Mouse (Mus musculus): ENCODE results near the gene Ankub1. TPM values are rescaled to one million over a fixed set of nuclear protein-coding genes. Genes with fewer than 3 reads are reported as not detected.
A peak's percentile ranks its signal among the peaks of the same experiment; 100 is the strongest.

Gene Ankub1
- polyA plus RNA-seq, 1 experiment: not detected

- no peaks in the 10 kb centered on the region for H3K36me3 ChIP-seq (replicated peaks; ENCODE audit: low read length)
- peak overlapping the region; percentile 31 for H3K4me3 ChIP-seq (replicated peaks)
- H3K9me3 ChIP-seq: peaks cover 20% of the 10 kb centered on the region
- TF ChIP-seq FLI1 (IDR thresholded peaks at IDR 0.05; ENCODE audit: low read length): no peak
- no peak for TF ChIP-seq GATA1 (IDR thresholded peaks at IDR 0.05; ENCODE audit: borderline replicate concordance, low read length)
- no peaks in the 10 kb centered on the region for H3K27me3 ChIP-seq (replicated peaks)
- no peaks in the 10 kb centered on the region for H3K4me1 ChIP-seq
Measured at GRCm38 (mm10) chr3:57677786-57678185, 14.8 kb downstream of the Ankub1 start.

- H3K4me3 ChIP-seq (replicated peaks): no peak overlapping the region
- peaks cover 2% of the 10 kb centered on the region for H3K27me3 ChIP-seq (replicated peaks)
- H3K36me3 ChIP-seq (replicated peaks; ENCODE audit: low read length): no peaks in the 10 kb centered on the region
- no peak for TF ChIP-seq GATA1 (IDR thresholded peaks at IDR 0.05; ENCODE audit: borderline replicate concordance, low read length)
- TF ChIP-seq FLI1 (IDR thresholded peaks at IDR 0.05; ENCODE audit: low read length): no peak
- no peaks in the 10 kb centered on the region for H3K4me1 ChIP-seq
- H3K9me3 ChIP-seq: peaks cover 14% of the 10 kb centered on the region
Measured at GRCm38 (mm10) chr3:57674075-57674474, 18.5 kb downstream of the Ankub1 start.

GRCm38 (mm10) chr3:57673586-57673985, 19.0 kb downstream of the Ankub1 start:
- TF ChIP-seq GATA1 (IDR thresholded peaks at IDR 0.05; ENCODE audit: borderline replicate concordance, low read length): no peak
- no peak for TF ChIP-seq FLI1 (IDR thresholded peaks at IDR 0.05; ENCODE audit: low read length)

GRCm38 (mm10) chr3:57667054-57667723, 25.4 kb downstream of the Ankub1 start:
- peak overlapping the region; percentile 53 for H3K4me3 ChIP-seq (replicated peaks)

More at GRCm38 (mm10) chr3:57673586-57673985, 19.0 kb downstream of the Ankub1 start:
- H3K4me1 ChIP-seq: no peaks in the 10 kb centered on the region
- no peak overlapping the region for H3K4me3 ChIP-seq (replicated peaks)
- peaks cover 14% of the 10 kb centered on the region for H3K9me3 ChIP-seq
- no peaks in the 10 kb centered on the region for H3K36me3 ChIP-seq (replicated peaks; ENCODE audit: low read length)
- peaks cover 2% of the 10 kb centered on the region for H3K27me3 ChIP-seq (replicated peaks)

GRCm38 (mm10) chr3:57665880-57666279, 26.7 kb downstream of the Ankub1 start:
- no peak for TF ChIP-seq GATA1 (IDR thresholded peaks at IDR 0.05; ENCODE audit: borderline replicate concordance, low read length)
- no peak for TF ChIP-seq FLI1 (IDR thresholded peaks at IDR 0.05; ENCODE audit: low read length)
- Histone ChIP-seq H3K9me3 (no peaks in the 10 kb centered on the region), H3K36me3 (replicated peaks; ENCODE audit: low read length) (no peaks in the 10 kb centered on the region), H3K27me3 (replicated peaks) (peaks cover 2% of the 10 kb centered on the region), H3K4me3 (replicated peaks) (no peak overlapping the region), H3K4me1 (peaks cover 4% of the 10 kb centered on the region; the same call in 1 of the 2 replicates)

More at GRCm38 (mm10) chr3:57667054-57667723, 25.4 kb downstream of the Ankub1 start:
- Histone ChIP-seq H3K4me1 (peaks cover 4% of the 10 kb centered on the region; the same call in 1 of the 2 replicates), H3K27me3 (replicated peaks) (peaks cover 2% of the 10 kb centered on the region), H3K9me3 (no peaks in the 10 kb centered on the region), H3K36me3 (replicated peaks; ENCODE audit: low read length) (no peaks in the 10 kb centered on the region)
- TF ChIP-seq GATA1 (IDR thresholded peaks at IDR 0.05; ENCODE audit: borderline replicate concordance, low read length) (no peak), FLI1 (IDR thresholded peaks at IDR 0.05; ENCODE audit: low read length) (no peak)

- H3K9me3 ChIP-seq: no peaks in the 10 kb centered on the region
- no peak for TF ChIP-seq FLI1 (IDR thresholded peaks at IDR 0.05; ENCODE audit: low read length)
- TF ChIP-seq GATA1 (IDR thresholded peaks at IDR 0.05; ENCODE audit: borderline replicate concordance, low read length): no peak
- no peak overlapping the region for H3K4me3 ChIP-seq (replicated peaks)
- peaks cover 4% of the 10 kb centered on the region; the same call in 1 of the 2 replicates for H3K4me1 ChIP-seq
- H3K36me3 ChIP-seq (replicated peaks; ENCODE audit: low read length): no peaks in the 10 kb centered on the region
- no peaks in the 10 kb centered on the region for H3K27me3 ChIP-seq (replicated peaks)
Measured at GRCm38 (mm10) chr3:57664682-57665081, 27.9 kb downstream of the Ankub1 start.

GRCm38 (mm10) chr3:57663731-57664130, 28.9 kb downstream of the Ankub1 start:
- Histone ChIP-seq H3K9me3 (no peaks in the 10 kb centered on the region), H3K4me3 (replicated peaks) (peak overlapping the region; percentile 38), H3K27me3 (replicated peaks) (no peaks in the 10 kb centered on the region), H3K36me3 (replicated peaks; ENCODE audit: low read length) (no peaks in the 10 kb centered on the region), H3K4me1 (peaks cover 4% of the 10 kb centered on the region; the same call in 1 of the 2 replicates)
- TF ChIP-seq GATA1 (IDR thresholded peaks at IDR 0.05; ENCODE audit: borderline replicate concordance, low read length) (no peak), FLI1 (IDR thresholded peaks at IDR 0.05; ENCODE audit: low read length) (no peak)

- TF ChIP-seq GATA1 (IDR thresholded peaks at IDR 0.05; ENCODE audit: borderline replicate concordance, low read length) (no peak), FLI1 (IDR thresholded peaks at IDR 0.05; ENCODE audit: low read length) (no peak)
- no peak overlapping the region for H3K4me3 ChIP-seq (replicated peaks)
- H3K4me1 ChIP-seq: no peaks in the 10 kb centered on the region
- H3K36me3 ChIP-seq (replicated peaks; ENCODE audit: low read length): no peaks in the 10 kb centered on the region
- H3K9me3 ChIP-seq: no peaks in the 10 kb centered on the region
- no peaks in the 10 kb centered on the region for H3K27me3 ChIP-seq (replicated peaks)
Measured at GRCm38 (mm10) chr3:57658608-57659007, 34.0 kb downstream of the Ankub1 start.

GRCm38 (mm10) chr3:57653646-57654045, 39.0 kb downstream of the Ankub1 start:
- no peak overlapping the region for H3K4me3 ChIP-seq (replicated peaks)
- H3K9me3 ChIP-seq: no peaks in the 10 kb centered on the region
- no peaks in the 10 kb centered on the region for H3K27me3 ChIP-seq (replicated peaks)
- H3K4me1 ChIP-seq: peaks cover 4% of the 10 kb centered on the region; the same call in 1 of the 2 replicates
- TF ChIP-seq GATA1 (IDR thresholded peaks at IDR 0.05; ENCODE audit: borderline replicate concordance, low read length): no peak
- TF ChIP-seq FLI1 (IDR thresholded peaks at IDR 0.05; ENCODE audit: low read length): no peak
- peaks cover 9% of the 10 kb centered on the region for H3K36me3 ChIP-seq (replicated peaks; ENCODE audit: low read length)

- TF ChIP-seq GATA1 (IDR thresholded peaks at IDR 0.05; ENCODE audit: borderline replicate concordance, low read length) (no peak), FLI1 (IDR thresholded peaks at IDR 0.05; ENCODE audit: low read length) (no peak)
- Histone ChIP-seq H3K4me3 (replicated peaks) (no peak overlapping the region), H3K9me3 (no peaks in the 10 kb centered on the region)
Measured at GRCm38 (mm10) chr3:57652485-57652884, 40.1 kb downstream of the Ankub1 start.

More at GRCm38 (mm10) chr3:57652485-57652884, 40.1 kb downstream of the Ankub1 start:
- H3K36me3 ChIP-seq (replicated peaks; ENCODE audit: low read length): peaks cover 12% of the 10 kb centered on the region
- H3K27me3 ChIP-seq (replicated peaks): no peaks in the 10 kb centered on the region
- peaks cover 4% of the 10 kb centered on the region; the same call in 1 of the 2 replicates for H3K4me1 ChIP-seq

All from megakaryocyte, embryonic 14.5 days (primary cell).